Mouse (Mus musculus) c-Kit-positive CD71-negative TER-119-negative erythroid progenitor cells, embryonic 14.5 days (primary cell): Measurements from ENCODE around the gene Chchd2.

Source experiments
- DNase-seq: peaks from one replicate; pipeline ENCODE4 v3.0.0-alpha.2; 2013; ENCODE audit warnings: low read depth

Chchd2 gene

DNA sequence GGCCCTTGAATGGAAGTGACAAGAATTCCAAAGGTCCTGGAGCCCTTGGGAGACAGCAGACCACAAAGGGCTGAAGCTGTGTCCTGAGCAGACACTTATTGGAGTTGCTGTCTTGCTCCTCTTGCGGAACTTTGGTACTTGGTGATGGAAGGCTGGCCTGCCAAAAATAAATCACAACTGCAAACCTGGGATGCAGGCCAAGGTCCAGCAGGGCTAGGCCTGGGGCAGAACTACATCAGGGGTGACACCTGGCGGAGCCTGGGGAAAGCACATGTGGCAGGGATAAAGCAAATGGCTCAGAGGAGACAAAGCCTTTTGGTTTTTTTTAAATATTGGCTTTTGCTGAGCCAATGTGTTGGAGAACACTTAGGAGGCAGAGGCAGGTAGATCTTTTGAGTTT lies 8.3 kb downstream of the Chchd2 start:
- DNase-seq: no peak

GRCm38 (mm10) chr5:129877731-129878455 lies 9.4 kb downstream of the Chchd2 start:
- no peak for DNase-seq

GRCm38 (mm10) chr5:129875098-129875497 lies 12.2 kb downstream of the Chchd2 start:
- DNase-seq: no peak

- DNase-seq: no peak
Observed at GRCm38 (mm10) chr5:129873942-129874341, 13.3 kb downstream of the Chchd2 start.

DNA sequence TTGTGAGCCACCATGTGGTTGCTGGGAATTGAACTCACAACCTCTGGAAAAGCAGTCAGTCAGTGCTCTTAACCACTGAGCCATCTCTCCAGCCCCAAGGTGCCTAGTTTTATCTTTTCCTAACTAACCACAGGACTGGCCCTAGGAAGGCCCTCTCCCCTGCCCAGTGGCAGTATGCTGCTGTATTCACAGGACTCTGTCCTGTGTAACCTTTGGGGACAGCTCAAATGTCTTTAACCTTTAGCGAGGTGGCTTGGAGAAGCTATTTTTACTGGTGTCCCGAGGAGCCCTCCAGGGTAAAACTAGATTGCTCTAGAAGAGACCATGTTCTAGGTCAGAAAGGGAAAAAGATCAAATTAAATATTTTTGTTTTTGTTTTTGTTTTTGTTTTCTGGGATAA lies 16.0 kb downstream of the Chchd2 start:
- no peak for DNase-seq

- no peak for DNase-seq
Observed at GRCm38 (mm10) chr5:129869238-129869995, 17.9 kb downstream of the Chchd2 start.

DNA sequence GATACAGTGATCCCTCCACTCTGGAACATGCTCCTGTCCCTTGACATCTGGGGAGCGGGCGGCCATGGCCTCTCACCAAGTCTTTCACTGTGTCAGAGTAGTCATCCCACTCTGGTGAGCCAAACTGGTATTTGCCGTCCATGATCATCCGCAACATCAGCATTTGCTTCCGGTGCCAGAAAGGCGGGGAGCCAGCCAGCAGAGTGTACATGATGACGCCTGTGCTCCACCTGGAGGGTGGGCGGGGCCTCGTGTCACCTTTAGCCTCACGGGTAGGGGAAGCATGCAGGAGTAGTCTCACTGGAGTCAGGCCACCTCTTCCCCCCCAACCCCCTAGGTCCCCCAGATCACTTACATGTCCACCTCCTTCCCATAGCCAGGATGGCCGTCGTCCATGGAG lies 21.4 kb downstream of the Chchd2 start:
- no peak for DNase-seq

DNA sequence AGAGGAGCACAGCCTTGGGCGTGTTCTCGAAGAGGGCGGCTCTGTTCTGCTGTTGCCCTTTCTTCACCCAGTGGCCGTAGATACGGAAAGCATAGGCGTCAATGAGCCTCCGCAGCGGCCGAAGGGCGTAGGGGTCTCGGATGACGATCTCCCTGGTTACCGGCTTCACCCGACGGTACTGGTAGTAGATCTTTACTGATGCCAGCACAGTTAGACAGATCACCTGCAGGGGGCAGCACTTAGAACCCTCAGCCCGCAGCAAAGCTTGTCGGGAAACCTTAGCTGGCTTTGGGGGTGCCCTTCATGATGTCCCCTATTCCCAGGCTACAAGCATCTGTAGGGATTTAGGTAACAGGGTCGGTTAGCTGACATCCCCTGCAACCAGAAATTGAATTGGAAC lies 22.8 kb downstream of the Chchd2 start:
- DNase-seq: no peak

GRCm38 (mm10) chr5:129862325-129862724 lies 24.9 kb downstream of the Chchd2 start:
- no peak for DNase-seq

- no peak for DNase-seq
Observed at GRCm38 (mm10) chr5:129856414-129856813, 30.9 kb downstream of the Chchd2 start.

GRCm38 (mm10) chr5:129855163-129855562 lies 32.1 kb downstream of the Chchd2 start:
- DNase-seq: no peak

GRCm38 (mm10) chr5:129847558-129847820 lies 39.8 kb downstream of the Chchd2 start:
- no peak for DNase-seq

DNA sequence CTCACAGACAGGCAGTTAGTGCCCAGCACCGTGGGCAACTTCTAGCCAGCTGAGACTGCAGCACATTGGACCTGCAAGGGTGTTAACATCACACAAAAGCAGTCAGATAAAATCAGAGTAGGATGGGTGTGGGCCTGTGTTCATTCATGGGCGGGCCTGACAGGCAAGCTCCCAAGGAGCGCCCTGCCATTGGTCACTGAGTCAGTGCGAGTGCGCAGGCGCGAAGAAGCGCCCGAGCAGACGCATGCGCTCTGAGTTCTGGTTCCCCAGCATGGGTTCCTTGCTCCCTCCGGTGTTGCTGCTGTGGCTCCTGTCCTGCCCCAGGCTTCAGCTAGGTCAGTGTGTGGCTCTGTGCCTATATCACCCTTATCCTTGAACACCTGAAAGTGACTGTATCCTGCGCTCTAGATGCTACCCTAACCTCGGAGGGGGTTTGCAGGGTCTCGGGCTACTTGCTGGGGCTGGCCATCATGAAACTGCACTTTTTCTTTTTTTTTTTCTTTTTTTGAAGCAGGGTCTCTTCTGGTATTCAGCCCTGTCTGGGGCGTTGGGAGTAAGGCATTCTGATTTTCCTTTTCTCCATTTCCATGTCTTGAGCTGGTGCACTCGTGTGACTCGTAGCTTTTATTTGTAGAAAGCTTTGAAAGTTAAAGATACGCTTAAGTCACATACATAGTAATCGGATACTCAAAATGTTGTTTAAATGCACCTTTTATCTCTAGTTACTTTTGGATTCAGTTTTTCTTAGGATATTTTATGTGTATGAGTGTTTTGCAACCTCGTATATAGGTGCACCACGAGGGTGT lies 40.3 kb downstream of the Chchd2 start, which contains the start of gene Sumf2:
TSS of gene Sumf2 (plus strand) at position 235 of the 806 bp plus-strand sequence.
- DNase-seq: peak; percentile 95

DNA sequence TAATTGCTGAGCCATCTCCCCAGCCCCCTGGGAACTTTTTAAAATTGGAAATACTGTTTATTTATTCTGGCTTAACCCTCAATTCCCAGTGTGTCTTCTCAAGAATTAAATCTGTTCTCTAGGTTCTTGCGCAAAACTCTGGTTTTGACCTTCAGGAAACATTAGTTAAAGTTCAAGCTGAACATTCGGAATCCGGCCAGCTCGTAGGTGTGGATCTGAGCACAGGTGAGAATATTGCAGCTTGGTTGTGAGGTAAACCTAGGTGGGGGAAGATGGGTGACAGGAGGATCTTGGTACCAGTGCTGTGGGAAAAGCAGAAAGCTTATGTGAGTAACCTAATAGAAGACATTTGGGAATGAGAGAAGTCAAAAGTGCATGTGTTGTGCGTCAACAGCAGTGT lies 42.4 kb downstream of the Chchd2 start:
- no peak for DNase-seq
